Mouse (Mus musculus) gastrocnemius, postnatal 14 days (tissue): ENCODE data around the gene Lamtor1. TPM values are rescaled to one million over a fixed set of nuclear protein-coding genes. Genes with fewer than 3 reads are reported as not detected.

Source experiments
- DNase-seq: peaks from one replicate; pipeline ENCODE4 v3.0.0; 2021; ENCODE audit warnings: mixed read lengths
- intact Hi-C: fragments of 180-260 bp; cut with DNase I; formaldehyde crosslinking; loops from one replicate; pipeline ENCODE4 v1.15.1; 2025; ENCODE audit warnings: low total_unique reads
- long read RNA-seq, 2 experiments: library from polyadenylated mRNA; stranded (forward); transcript quantifications; one replicate each; pipeline ENCODE4 v2.0.0; 2021
- total RNA-seq, 2 experiments: library from RNA; stranded (reverse); gene quantifications; 2 replicates each; pipeline ENCODE4 v1.2.3; 2021

Gene Lamtor1
- 100 to 1,000 TPM; 101 to 102 TPM for total RNA-seq
- long read RNA-seq, experiment 1, transcript Lamtor1-201 (5 exons, 1,119 nt), result major isoform, 114 of 188 reads
- long read RNA-seq, experiment 1, transcript Lamtor1-203 (1 exons, 1,936 nt), result minor isoform, 7 of 188 reads
- long read RNA-seq, experiment 1, partial matches to known transcripts, result 60 of 188 reads
- long read RNA-seq, experiment 1, other reads (novel, unspliced or antisense), result 7 of 188 reads
- long read RNA-seq, experiment 2, transcript Lamtor1-201 (5 exons, 1,119 nt), result major isoform, 113 of 186 reads
- long read RNA-seq, experiment 2, transcript Lamtor1-203 (1 exons, 1,936 nt), result minor isoform, 8 of 186 reads
- long read RNA-seq, experiment 2, partial matches to known transcripts, result 56 of 186 reads
- long read RNA-seq, experiment 2, other reads (novel, unspliced or antisense), result 9 of 186 reads

DNA sequence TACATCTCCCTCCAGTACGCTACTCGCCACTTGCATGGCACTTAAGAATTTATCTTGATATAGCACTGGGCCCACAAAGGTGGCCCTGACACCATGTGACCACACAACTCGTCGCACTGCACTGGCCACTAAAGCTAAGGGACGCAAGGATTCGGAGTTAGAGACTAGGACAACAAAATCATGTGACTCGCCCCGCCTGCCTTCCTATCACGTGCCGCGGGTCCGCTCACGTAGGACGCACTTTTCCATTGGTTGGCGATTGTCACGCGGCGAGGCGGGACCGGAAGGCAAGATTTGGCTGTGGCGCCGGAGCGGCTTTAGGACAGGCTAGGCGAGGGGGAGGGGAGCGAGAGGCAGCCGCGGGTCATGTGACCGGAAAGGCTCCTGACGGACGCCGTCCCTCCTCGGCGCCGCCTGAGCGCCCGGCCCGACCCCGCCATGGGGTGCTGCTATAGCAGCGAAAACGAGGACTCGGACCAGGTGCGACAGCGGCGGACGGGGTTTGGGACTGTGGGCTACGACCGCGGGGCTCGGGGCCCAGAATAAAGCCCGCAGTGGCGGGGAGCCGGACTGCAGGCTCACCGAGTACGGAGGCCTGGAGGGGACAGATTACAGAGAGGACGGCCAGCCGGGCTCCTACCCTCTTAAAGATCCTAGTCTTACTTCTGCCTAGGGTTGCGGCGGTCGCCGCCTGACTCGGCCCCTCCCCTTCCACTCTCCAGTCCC, at the start of gene Lamtor1:
Gene Lamtor1 (plus strand): TSS at position 344 of the 726 bp plus-strand sequence.
- intact Hi-C loops, result no loop called here

GRCm38 (mm10) chr7:101857094-101857493, 48.6 kb upstream of the Lamtor1 start, which contains the start of gene Folr2:
TSS of gene Folr2 (minus strand) at chr7:101857194.
- intact Hi-C loops, result no loop called here
- DNase-seq, result no peak

More for the DNA sequence above, at the start of gene Lamtor1:
- DNase-seq, result peak; percentile 100

- intact Hi-C loops, result no loop called here
- DNase-seq, result no peak
Measured at GRCm38 (mm10) chr7:101858362-101858761, 47.3 kb upstream of the Lamtor1 start.

- DNase-seq, result no peak
- intact Hi-C loops, result no loop called here
Measured at GRCm38 (mm10) chr7:101860978-101861377, 44.7 kb upstream of the Lamtor1 start.

GRCm38 (mm10) chr7:101862291-101862690, 43.4 kb upstream of the Lamtor1 start:
- intact Hi-C loops, result no loop called here
- DNase-seq, result no peak

DNA sequence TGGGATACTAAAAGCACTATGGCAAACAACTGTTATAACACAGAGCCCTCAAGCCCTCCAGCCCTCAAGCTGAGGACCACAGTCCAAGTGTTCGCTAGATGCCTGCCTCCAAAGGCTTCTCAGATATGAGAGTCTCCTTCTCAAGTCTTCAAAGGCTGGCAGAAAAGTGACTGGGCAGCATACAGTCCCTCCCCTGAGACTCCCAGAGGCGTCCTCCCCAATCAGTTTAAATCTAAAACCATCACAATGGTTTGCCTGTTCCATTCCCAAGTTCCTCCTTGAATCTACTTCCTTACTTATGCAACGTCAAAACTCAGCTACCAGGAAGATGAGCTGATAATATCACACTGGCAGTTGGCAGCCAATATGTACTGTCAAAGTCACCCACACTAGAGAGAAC, 42.3 kb upstream of the Lamtor1 start, which contains the start of gene Anapc15:
Gene Anapc15 (plus strand): TSS at position 301 of the 400 bp plus-strand sequence.
- DNase-seq, result no peak
- intact Hi-C loops, result no loop called here

GRCm38 (mm10) chr7:101866491-101867265, 39.0 kb upstream of the Lamtor1 start:
- intact Hi-C loops, result no loop called here
- DNase-seq, result no peak

GRCm38 (mm10) chr7:101867482-101867881, 38.2 kb upstream of the Lamtor1 start:
- no peak for DNase-seq
- intact Hi-C loops, result no loop called here

DNA sequence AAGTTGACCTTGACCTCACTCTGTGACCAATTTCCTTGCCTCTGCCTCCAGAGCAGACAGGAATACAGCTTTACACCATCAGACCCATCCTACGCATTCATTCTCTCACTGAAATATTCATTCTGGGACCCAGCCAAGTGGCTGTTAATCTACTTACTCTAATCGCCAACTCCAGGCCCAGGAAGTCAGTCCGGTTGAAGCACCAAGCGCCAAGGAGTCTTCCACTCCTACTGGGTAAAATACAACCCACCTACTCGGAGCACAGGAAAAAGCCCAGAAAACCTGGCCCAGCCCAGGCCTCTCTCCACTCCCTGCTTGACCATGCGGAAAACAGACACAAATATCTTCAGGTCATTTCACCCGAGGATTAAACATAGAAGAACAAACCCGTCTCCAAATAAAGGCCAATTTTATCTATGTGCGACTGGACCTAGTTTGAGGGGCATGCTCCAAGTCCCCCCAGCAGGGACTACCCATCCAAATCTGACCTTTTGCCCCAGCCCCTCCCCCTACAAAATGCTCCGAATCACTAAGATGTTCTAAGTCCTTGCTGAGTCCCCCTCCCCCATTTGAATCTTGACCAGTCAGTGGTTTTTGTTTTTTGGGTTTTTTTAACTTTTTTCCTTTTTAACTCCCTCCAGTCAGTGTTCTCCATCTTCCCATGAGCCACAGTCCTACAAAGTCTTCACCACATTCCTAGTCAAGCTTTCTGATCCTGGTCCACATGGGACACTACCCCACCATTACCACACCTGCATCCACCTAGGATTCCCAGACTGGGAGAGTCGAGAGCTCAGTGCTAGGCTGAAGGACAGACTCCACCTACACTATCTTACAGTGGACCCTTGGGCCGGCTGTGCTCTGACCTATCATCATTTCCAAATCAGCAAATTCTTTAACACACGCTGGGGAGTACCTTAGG, 37.2 kb upstream of the Lamtor1 start:
- intact Hi-C loops, result no loop called here

DNA sequence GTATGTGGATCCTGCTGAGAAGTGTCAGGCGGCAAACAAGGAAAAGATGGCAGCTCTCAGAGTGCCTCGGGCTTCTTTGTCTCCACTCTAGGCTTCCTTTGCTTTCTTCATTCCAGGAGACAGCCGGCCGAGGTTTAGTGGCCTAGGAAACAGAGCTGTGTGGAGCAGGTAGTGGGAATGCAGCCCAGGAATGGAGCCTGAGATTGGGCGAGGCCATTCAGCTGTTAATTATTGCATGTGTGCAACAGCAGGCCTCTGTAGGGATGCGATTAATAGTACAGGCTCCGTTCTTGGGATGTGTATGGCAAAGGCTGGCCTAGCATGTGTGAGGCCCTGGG, 36.6 kb upstream of the Lamtor1 start:
- no peak for DNase-seq

More for the DNA sequence above, 37.2 kb upstream of the Lamtor1 start:
- no peak for DNase-seq

GRCm38 (mm10) chr7:101870629-101871028, 35.1 kb upstream of the Lamtor1 start, which contains the start of gene Folr1:
TSS of gene Folr1 (minus strand) at chr7:101870788.
- intact Hi-C loops, result no loop called here
- no peak for DNase-seq

More for the DNA sequence above, 36.6 kb upstream of the Lamtor1 start:
- intact Hi-C loops, result no loop called here

GRCm38 (mm10) chr7:101871296-101871695, 34.4 kb upstream of the Lamtor1 start:
- intact Hi-C loops, result no loop called here
- no peak for DNase-seq

DNA sequence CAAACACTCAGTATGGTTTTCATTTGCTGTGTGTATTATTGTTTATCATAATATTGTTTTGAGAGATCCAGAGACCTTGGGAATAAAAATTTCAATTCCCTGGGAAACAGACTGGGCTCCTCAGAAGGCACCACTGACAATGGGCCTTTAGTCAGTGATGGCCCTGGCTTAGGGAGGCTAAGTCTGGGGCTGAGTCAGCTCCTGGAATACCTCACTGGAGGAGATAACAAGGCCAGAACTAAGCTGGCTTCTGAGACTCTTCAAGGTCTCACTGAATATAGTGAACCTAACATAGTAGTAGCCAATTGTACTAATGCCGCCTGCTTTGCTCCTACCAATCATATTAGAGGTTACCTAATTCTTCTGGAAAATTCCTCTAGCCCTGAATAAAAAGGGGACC, 29.7 kb upstream of the Lamtor1 start:
- DNase-seq, result no peak
- intact Hi-C loops, result no loop called here

DNA sequence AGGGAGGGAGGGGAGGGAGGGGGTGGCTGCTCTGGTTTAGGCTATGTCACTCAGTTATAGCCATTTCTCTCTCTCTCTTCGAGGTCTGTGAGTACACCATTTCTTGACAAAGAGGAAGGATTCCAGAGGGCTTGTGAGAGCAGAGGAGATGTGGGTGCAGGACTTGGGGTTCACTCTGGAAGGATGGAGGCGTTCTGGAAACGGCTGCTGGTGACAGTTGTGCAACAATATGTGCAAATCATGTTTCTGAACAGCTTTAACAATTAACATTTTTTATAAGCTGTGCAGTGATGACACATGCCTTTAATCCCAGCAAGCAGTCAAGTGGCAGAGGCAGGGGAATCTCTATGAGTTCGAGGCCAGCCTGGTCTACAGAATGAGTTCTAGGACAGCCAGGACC, 24.8 kb upstream of the Lamtor1 start:
- no peak for DNase-seq
- intact Hi-C loops, result no loop called here

- intact Hi-C loops, result no loop called here
- no peak for DNase-seq
Measured at GRCm38 (mm10) chr7:101882413-101883154, 23.1 kb upstream of the Lamtor1 start.

GRCm38 (mm10) chr7:101884160-101884559, 21.5 kb upstream of the Lamtor1 start:
- intact Hi-C loops, result no loop called here
- no peak for DNase-seq

- intact Hi-C loops, result no loop called here
- DNase-seq, result no peak
Measured at GRCm38 (mm10) chr7:101886274-101886673, 19.4 kb upstream of the Lamtor1 start.

DNA sequence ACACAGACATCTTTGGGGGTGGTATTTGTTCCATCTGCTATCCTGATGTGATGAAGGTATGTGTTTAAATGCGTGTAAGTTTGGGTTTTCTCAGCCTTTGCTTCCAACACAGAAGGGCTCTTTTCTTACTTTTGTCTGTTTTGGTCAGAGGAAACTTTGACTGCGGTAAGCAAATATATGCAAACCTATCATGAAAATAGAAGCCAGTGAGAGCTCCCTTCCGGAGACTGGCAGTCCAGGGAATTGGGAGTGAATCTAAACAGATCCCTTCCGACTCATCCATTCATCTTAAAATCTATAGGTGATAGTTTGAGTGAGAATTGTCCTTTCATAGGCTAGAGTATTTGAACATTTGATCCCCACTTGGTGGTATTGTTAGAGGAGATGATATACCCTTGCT, 17.2 kb upstream of the Lamtor1 start:
- intact Hi-C loops, result no loop called here
- DNase-seq, result no peak
